Mouse (Mus musculus) hindbrain, embryonic 12.5 days (tissue): ENCODE measurements around the gene 1600014C10Rik. TPM values are rescaled to one million over a fixed set of nuclear protein-coding genes. Genes with fewer than 3 reads are reported as not detected.

Source experiments
- ATAC-seq: fragments of 200-750 bp; cut with Nextera tagmentation; 2 replicates; pipeline ENCODE4 v1.8.0; 2017; ENCODE audit warnings: moderate TSS enrichment; ENCODE audit not compliant: low FRiP score
- H3K27ac ChIP-seq: fragments of 300-500 bp; sonication (generic); 2 replicates; pipeline ENCODE4 v1.5.1; 2016; ENCODE audit warnings: mild to moderate bottlenecking
- H3K27me3 ChIP-seq: fragments of 300-500 bp; sonication (generic); 2 replicates; pipeline ENCODE4 v1.6.1; 2016; ENCODE audit warnings: mild to moderate bottlenecking
- H3K36me3 ChIP-seq: fragments of 300-500 bp; sonication (generic); 2 replicates; pipeline ENCODE4 v1.6.1; 2016; ENCODE audit warnings: mild to moderate bottlenecking
- H3K4me1 ChIP-seq: fragments of 300-500 bp; sonication (generic); 2 replicates; pipeline ENCODE4 v1.6.1; 2016
- H3K4me2 ChIP-seq: fragments of 300-500 bp; sonication (generic); replicated peaks from 2 replicates; pipeline ENCODE4 v1.6.1; 2016; ENCODE audit warnings: mild to moderate bottlenecking
- H3K4me3 ChIP-seq: fragments of 300-500 bp; sonication (generic); 2 replicates; pipeline ENCODE4 v1.5.1; 2016; ENCODE audit warnings: mild to moderate bottlenecking
- H3K9ac ChIP-seq: fragments of 300-500 bp; sonication (generic); 2 replicates; pipeline ENCODE4 v1.6.1; 2016; ENCODE audit warnings: mild to moderate bottlenecking, moderate library complexity
- H3K9me3 ChIP-seq: fragments of 300-500 bp; sonication (generic); replicated peaks from 2 replicates; pipeline ENCODE4 v1.6.1; 2016; ENCODE audit warnings: mild to moderate bottlenecking
- WGBS: fragments of 180-500 bp; shearing (Covaris S2); methylation state at CpG from one replicate; pipeline ENCODE4 v1.1.7; 2016; 5-methylcytosine and 5-hydroxymethylcytosine counted together
- polyA plus RNA-seq: library from polyadenylated mRNA; unstranded; fragments of >200 nt; fragmentation: Nextera tagmentation; extraction: Ambion mirVana; gene quantifications from 2 replicates; pipeline ENCODE4 v1.2.1, GENCODE M21; 2016

Gene 1600014C10Rik
- 21.4 and 22.3 TPM in 2 replicates for polyA plus RNA-seq

- Histone ChIP-seq H3K27ac (peak within 1 kb of the TSS; percentile 90), H3K9me3 (no peaks in the 10 kb centered on the region), H3K4me1 (peaks cover 13% of the 10 kb centered on the region), H3K4me3 (peak within 1 kb of the TSS; percentile 51), H3K9ac (peak within 1 kb of the TSS; percentile 76), H3K36me3 (no peaks in the 10 kb centered on the region), H3K4me2 (peak within 1 kb of the TSS; percentile 89), H3K27me3 (no peaks in the 10 kb centered on the region)
- ATAC-seq: peak; percentile 73
- WGBS: 4% methylated on average over 28 of the region's 28 CpGs
Observed at GRCm38 (mm10) chr7:38182962-38183687, at the start of gene 1600014C10Rik. 1600014C10Rik (plus strand) TSS chr7:38183217.

- 92% methylated on average over 5 of the region's 5 CpGs for WGBS
- Histone ChIP-seq H3K4me2 (no peak overlapping the region), H3K27ac (no peak overlapping the region), H3K4me3 (no peak overlapping the region), H3K9ac (no peak overlapping the region), H3K9me3 (no peaks in the 10 kb centered on the region), H3K27me3 (no peaks in the 10 kb centered on the region), H3K36me3 (no peaks in the 10 kb centered on the region), H3K4me1 (0 out of 2 replicates have a peak, but pooled peaks cover 2% of the 10 kb centered on the region)
- ATAC-seq: no peak
Observed at GRCm38 (mm10) chr7:38134471-38134870, 48.5 kb upstream of the 1600014C10Rik start.

GRCm38 (mm10) chr7:38140324-38140723, 42.7 kb upstream of the 1600014C10Rik start:
- H3K4me3 ChIP-seq: no peak overlapping the region
- H3K27ac ChIP-seq: no peak overlapping the region
- no peaks in the 10 kb centered on the region for H3K4me1 ChIP-seq
- H3K9me3 ChIP-seq: no peaks in the 10 kb centered on the region
- no peak overlapping the region for H3K4me2 ChIP-seq
- no peak overlapping the region for H3K9ac ChIP-seq
- 55% methylated on average over 9 of the region's 9 CpGs for WGBS
- no peaks in the 10 kb centered on the region for H3K27me3 ChIP-seq
- no peak for ATAC-seq
- no peaks in the 10 kb centered on the region for H3K36me3 ChIP-seq

- 66% methylated on average over 13 of the region's 13 CpGs for WGBS
- Histone ChIP-seq H3K9me3 (no peaks in the 10 kb centered on the region), H3K4me1 (no peaks in the 10 kb centered on the region)
Observed at GRCm38 (mm10) chr7:38141747-38142545, 41.1 kb upstream of the 1600014C10Rik start.

GRCm38 (mm10) chr7:38147477-38147876, 35.5 kb upstream of the 1600014C10Rik start:
- no peaks in the 10 kb centered on the region for H3K36me3 ChIP-seq
- ATAC-seq: no peak
- H3K9me3 ChIP-seq: no peaks in the 10 kb centered on the region; the same call in 1 of the 2 replicates
- H3K9ac ChIP-seq: no peak overlapping the region
- H3K27ac ChIP-seq: no peak overlapping the region
- H3K4me2 ChIP-seq: no peak overlapping the region
- H3K4me1 ChIP-seq: no peaks in the 10 kb centered on the region
- no peaks in the 10 kb centered on the region for H3K27me3 ChIP-seq
- WGBS: 94% methylated on average over 6 of the region's 6 CpGs
- no peak overlapping the region for H3K4me3 ChIP-seq

More at GRCm38 (mm10) chr7:38141747-38142545, 41.1 kb upstream of the 1600014C10Rik start:
- Histone ChIP-seq H3K4me3 (no peak overlapping the region), H3K27ac (no peak overlapping the region), H3K4me2 (no peak overlapping the region), H3K27me3 (no peaks in the 10 kb centered on the region), H3K9ac (no peak overlapping the region), H3K36me3 (no peaks in the 10 kb centered on the region)
- peak; percentile 64 for ATAC-seq

- no peaks in the 10 kb centered on the region for H3K4me1 ChIP-seq
- no peaks in the 10 kb centered on the region; the same call in 1 of the 2 replicates for H3K9me3 ChIP-seq
- H3K9ac ChIP-seq: no peak overlapping the region
- no peak overlapping the region for H3K4me2 ChIP-seq
- 70% methylated on average over 13 of the region's 14 CpGs for WGBS
- H3K27me3 ChIP-seq: no peaks in the 10 kb centered on the region
- no peak overlapping the region for H3K4me3 ChIP-seq
- H3K36me3 ChIP-seq: no peaks in the 10 kb centered on the region
- H3K27ac ChIP-seq: no peak overlapping the region
- no peak for ATAC-seq
Observed at GRCm38 (mm10) chr7:38151706-38152312, 31.2 kb upstream of the 1600014C10Rik start.

- H3K9ac ChIP-seq: no peak overlapping the region
- no peaks in the 10 kb centered on the region for H3K36me3 ChIP-seq
- H3K4me3 ChIP-seq: no peak overlapping the region
- H3K4me1 ChIP-seq: no peaks in the 10 kb centered on the region
- no peak for ATAC-seq
- H3K4me2 ChIP-seq: no peak overlapping the region
- WGBS: 86% methylated on average over 3 of the region's 3 CpGs
- no peaks in the 10 kb centered on the region for H3K27me3 ChIP-seq
- H3K27ac ChIP-seq: no peak overlapping the region
- no peaks in the 10 kb centered on the region; the same call in 1 of the 2 replicates for H3K9me3 ChIP-seq
Observed at GRCm38 (mm10) chr7:38152571-38152970, 30.4 kb upstream of the 1600014C10Rik start.

- WGBS: 87% methylated on average over 5 of the region's 5 CpGs
Observed at GRCm38 (mm10) chr7:38155829-38156228, 27.2 kb upstream of the 1600014C10Rik start.

GRCm38 (mm10) chr7:38158764-38159458, 24.1 kb upstream of the 1600014C10Rik start:
- no peak overlapping the region for H3K9ac ChIP-seq
- ATAC-seq: no peak
- no peak overlapping the region for H3K4me2 ChIP-seq
- no peaks in the 10 kb centered on the region for H3K9me3 ChIP-seq
- no peak overlapping the region for H3K27ac ChIP-seq
- no peaks in the 10 kb centered on the region for H3K27me3 ChIP-seq
- no peak overlapping the region for H3K4me3 ChIP-seq
- no peaks in the 10 kb centered on the region for H3K36me3 ChIP-seq
- H3K4me1 ChIP-seq: no peaks in the 10 kb centered on the region
- WGBS: 82% methylated on average over 9 of the region's 9 CpGs

More at GRCm38 (mm10) chr7:38155829-38156228, 27.2 kb upstream of the 1600014C10Rik start:
- Histone ChIP-seq H3K9me3 (no peaks in the 10 kb centered on the region; the same call in 1 of the 2 replicates), H3K4me2 (no peak overlapping the region), H3K4me3 (no peak overlapping the region), H3K27ac (no peak overlapping the region), H3K4me1 (no peaks in the 10 kb centered on the region), H3K9ac (no peak overlapping the region), H3K27me3 (no peaks in the 10 kb centered on the region), H3K36me3 (no peaks in the 10 kb centered on the region)
- no peak for ATAC-seq

- Histone ChIP-seq H3K9me3 (no peaks in the 10 kb centered on the region), H3K27me3 (no peaks in the 10 kb centered on the region), H3K27ac (no peak overlapping the region), H3K9ac (no peak overlapping the region), H3K36me3 (no peaks in the 10 kb centered on the region), H3K4me3 (no peak overlapping the region), H3K4me1 (no peaks in the 10 kb centered on the region), H3K4me2 (no peak overlapping the region)
- ATAC-seq: no peak
- WGBS: 92% methylated on average over 2 of the region's 2 CpGs
Observed at GRCm38 (mm10) chr7:38161438-38161837, 21.6 kb upstream of the 1600014C10Rik start.

GRCm38 (mm10) chr7:38163433-38164050, 19.5 kb upstream of the 1600014C10Rik start:
- H3K4me1 ChIP-seq: peaks cover 7% of the 10 kb centered on the region; the same call in 1 of the 2 replicates
- no peak overlapping the region for H3K9ac ChIP-seq
- WGBS: 47% methylated on average over 9 of the region's 9 CpGs
- no peak for ATAC-seq
- H3K27ac ChIP-seq: no peak overlapping the region
- H3K9me3 ChIP-seq: no peaks in the 10 kb centered on the region
- no peaks in the 10 kb centered on the region for H3K36me3 ChIP-seq
- no peaks in the 10 kb centered on the region for H3K27me3 ChIP-seq
- H3K4me3 ChIP-seq: no peak overlapping the region
- H3K4me2 ChIP-seq: no peak overlapping the region
